Mouse (Mus musculus) cerebellum, adult 9-11 months (tissue): ENCODE measurements around the gene Tmeff2.
A peak's percentile ranks its signal among the peaks of the same experiment; 100 is the strongest.

ENCODE experiments used
- DNase-seq: peaks from one replicate; pipeline ENCODE4 v3.0.0; 2022

Gene Tmeff2

GRCm38 (mm10) chr1:51114721-51115120 lies 214.3 kb downstream of the Tmeff2 start:
- DNase-seq = no peak

GRCm38 (mm10) chr1:51115761-51116160 lies 215.3 kb downstream of the Tmeff2 start:
- no peak for DNase-seq

- DNase-seq = no peak
These were observed 217.4 kb downstream of the Tmeff2 start for GRCm38 (mm10) chr1:51117830-51118229.

GRCm38 (mm10) chr1:51125671-51126424 lies 225.4 kb downstream of the Tmeff2 start:
- no peak for DNase-seq

GRCm38 (mm10) chr1:51126425-51126765 lies 225.9 kb downstream of the Tmeff2 start:
- DNase-seq = no peak

- DNase-seq = no peak
These were observed 236.3 kb downstream of the Tmeff2 start for GRCm38 (mm10) chr1:51136792-51137191.

GRCm38 (mm10) chr1:51139605-51140004 lies 239.2 kb downstream of the Tmeff2 start:
- no peak for DNase-seq

GRCm38 (mm10) chr1:51141381-51141780 lies 240.9 kb downstream of the Tmeff2 start:
- no peak for DNase-seq

GRCm38 (mm10) chr1:51142729-51143128 lies 242.3 kb downstream of the Tmeff2 start:
- no peak for DNase-seq

- no peak for DNase-seq
These were observed 245.2 kb downstream of the Tmeff2 start for GRCm38 (mm10) chr1:51145693-51146092.

GRCm38 (mm10) chr1:51148481-51149137 lies 248.2 kb downstream of the Tmeff2 start:
- no peak for DNase-seq

GRCm38 (mm10) chr1:51149488-51149887 lies 249.0 kb downstream of the Tmeff2 start:
- DNase-seq = no peak

- no peak for DNase-seq
These were observed 249.4 kb downstream of the Tmeff2 start for GRCm38 (mm10) chr1:51149890-51150289.

GRCm38 (mm10) chr1:51152017-51152416 lies 251.6 kb downstream of the Tmeff2 start:
- DNase-seq = no peak

- no peak for DNase-seq
These were observed 252.4 kb downstream of the Tmeff2 start for GRCm38 (mm10) chr1:51152856-51153255.

GRCm38 (mm10) chr1:51184276-51184675 lies 283.8 kb downstream of the Tmeff2 start:
- peak; percentile 24 for DNase-seq

- no peak for DNase-seq
These were observed 288.6 kb downstream of the Tmeff2 start for GRCm38 (mm10) chr1:51189008-51189407.

GRCm38 (mm10) chr1:51191253-51191652 lies 290.8 kb downstream of the Tmeff2 start:
- no peak for DNase-seq

- DNase-seq = peak; percentile 16
These were observed 291.6 kb downstream of the Tmeff2 start for GRCm38 (mm10) chr1:51191872-51192613.

- DNase-seq = peak; percentile 19
These were observed 298.8 kb downstream of the Tmeff2 start for GRCm38 (mm10) chr1:51199088-51199830.

GRCm38 (mm10) chr1:51199954-51200353 lies 299.5 kb downstream of the Tmeff2 start:
- no peak for DNase-seq

- no peak for DNase-seq
These were observed 315.2 kb downstream of the Tmeff2 start for GRCm38 (mm10) chr1:51215631-51216030.
